Mouse (Mus musculus) embryonic facial prominence, embryonic 11.5 days (tissue): ENCODE results near the gene Gm4881. TPM values are rescaled to one million over a fixed set of nuclear protein-coding genes. Genes with fewer than 3 reads are reported as not detected.

Experiments used
- ATAC-seq: fragments of 200-750 bp; cut with Nextera tagmentation; replicated peaks from 2 replicates; pipeline ENCODE4 v1.8.0; 2017; ENCODE audit warnings: low read depth; ENCODE audit not compliant: insufficient number of reproducible peaks, low FRiP score, low TSS enrichment
- DNase-seq: peaks from one replicate; pipeline ENCODE4 v3.0.0-alpha.2; 2015; ENCODE audit warnings: low spot score
- H3K27ac ChIP-seq: fragments of 300-500 bp; sonication (generic); replicated peaks from 2 replicates; pipeline ENCODE4 v1.5.1; 2014; ENCODE audit warnings: mild to moderate bottlenecking, low read depth, low read length, control low read depth
- H3K27me3 ChIP-seq: fragments of 300-500 bp; sonication (generic); 2 replicates; pipeline ENCODE4 v1.6.1; 2014; ENCODE audit warnings: mild to moderate bottlenecking, low read length, moderate library complexity, mixed read lengths; ENCODE audit not compliant: control insufficient read depth, insufficient read depth
- H3K36me3 ChIP-seq: fragments of 300-500 bp; sonication (generic); replicated peaks from 2 replicates; pipeline ENCODE4 v1.6.1; 2014; ENCODE audit warnings: low read depth, mild to moderate bottlenecking, low read length, moderate library complexity, mixed read lengths; ENCODE audit not compliant: control insufficient read depth, insufficient read depth
- H3K4me1 ChIP-seq: fragments of 300-500 bp; sonication (generic); 2 replicates; pipeline ENCODE4 v1.6.1; 2014; ENCODE audit warnings: low read length, mixed read lengths; ENCODE audit not compliant: control insufficient read depth, insufficient read depth
- H3K4me2 ChIP-seq: fragments of 300-500 bp; sonication (generic); 2 replicates; pipeline ENCODE4 v1.6.1; 2014; ENCODE audit warnings: low read depth, mild to moderate bottlenecking, control low read depth, low read length, moderate library complexity
- H3K4me3 ChIP-seq: fragments of 300-500 bp; sonication (generic); 2 replicates; pipeline ENCODE4 v1.5.1; 2014; ENCODE audit warnings: low read depth, low read length, control low read depth
- H3K9ac ChIP-seq: fragments of 300-500 bp; sonication (generic); replicated peaks from 2 replicates; pipeline ENCODE4 v1.6.1; 2014; ENCODE audit warnings: mild to moderate bottlenecking, control low read depth, low read length
- H3K9me3 ChIP-seq: fragments of 300-500 bp; sonication (generic); replicated peaks from 2 replicates; pipeline ENCODE4 v1.6.1; 2016; ENCODE audit warnings: mild to moderate bottlenecking, low read length, inconsistent platforms, mixed read lengths; ENCODE audit not compliant: control insufficient read depth
- WGBS: fragments of 180-500 bp; shearing (Covaris S2); extraction: QIAGEN DNeasy Blood & Tissue Kit; methylation state at CpG from one replicate; pipeline ENCODE4 v1.1.7; 2014; 5-methylcytosine and 5-hydroxymethylcytosine counted together
- polyA plus RNA-seq: library from polyadenylated mRNA; unstranded; fragments of >200 nt; fragmentation: Nextera tagmentation; extraction: Ambion mirVana; gene quantifications from 2 replicates; pipeline ENCODE4 v1.2.1, GENCODE M21; 2014

The Gm4881 gene
- polyA plus RNA-seq, 1 experiment from 2014 or later = 0.36 TPM

- ATAC-seq (peak; percentile 58), DNase-seq (peak; percentile 90)
- Histone ChIP-seq H3K4me1 (peaks cover 3% of the 10 kb centered on the region; the same call in 1 of the 2 replicates), H3K9ac (no peak overlapping the region), H3K4me2 (no peak overlapping the region), H3K9me3 (no peaks in the 10 kb centered on the region), H3K36me3 (no peaks in the 10 kb centered on the region), H3K4me3 (no peak overlapping the region), H3K27me3 (peaks cover 97% of the 10 kb centered on the region), H3K27ac (no peak overlapping the region)
- WGBS = 1% methylated on average over 8 of the region's 8 CpGs
Measured at GRCm38 (mm10) chr7:24949958-24950623, 5.8 kb upstream of the Gm4881 start.

- under 1% methylated on average over 29 of the region's 29 CpGs for WGBS
- no peak for ATAC-seq
Measured at GRCm38 (mm10) chr7:24948774-24949173, 4.5 kb upstream of the Gm4881 start.

GRCm38 (mm10) chr7:24947316-24948048, 3.2 kb upstream of the Gm4881 start:
- no peaks in the 10 kb centered on the region for H3K9me3 ChIP-seq
- H3K4me3 ChIP-seq = no peak overlapping the region
- H3K9ac ChIP-seq = no peak overlapping the region
- H3K4me2 ChIP-seq = no peak overlapping the region
- ATAC-seq = no peak
- no peaks in the 10 kb centered on the region; the same call in 1 of the 2 replicates for H3K4me1 ChIP-seq
- H3K36me3 ChIP-seq = no peaks in the 10 kb centered on the region
- no peak overlapping the region for H3K27ac ChIP-seq
- 1% methylated on average over 7 of the region's 7 CpGs for WGBS
- no peak for DNase-seq
- H3K27me3 ChIP-seq = peaks cover 94% of the 10 kb centered on the region

More at GRCm38 (mm10) chr7:24948774-24949173, 4.5 kb upstream of the Gm4881 start:
- peaks cover 93% of the 10 kb centered on the region for H3K27me3 ChIP-seq
- DNase-seq = no peak
- no peak overlapping the region for H3K9ac ChIP-seq
- no peaks in the 10 kb centered on the region for H3K9me3 ChIP-seq
- no peaks in the 10 kb centered on the region for H3K36me3 ChIP-seq
- no peaks in the 10 kb centered on the region; the same call in 1 of the 2 replicates for H3K4me1 ChIP-seq
- no peak overlapping the region for H3K4me3 ChIP-seq
- H3K4me2 ChIP-seq = peak overlapping the region; percentile 16; the same call in 1 of the 2 replicates
- no peak overlapping the region for H3K27ac ChIP-seq

GRCm38 (mm10) chr7:24943641-24944040, 653 bp downstream of the Gm4881 start:
- H3K4me3 ChIP-seq = no peak overlapping the region
- no peak for DNase-seq
- H3K4me1 ChIP-seq = no peaks in the 10 kb centered on the region
- H3K9ac ChIP-seq = no peak overlapping the region
- no peak for ATAC-seq
- no peak overlapping the region for H3K27ac ChIP-seq
- no peak overlapping the region for H3K4me2 ChIP-seq
- H3K36me3 ChIP-seq = no peaks in the 10 kb centered on the region
- 7% methylated on average over 6 of the region's 6 CpGs for WGBS
- H3K27me3 ChIP-seq = peaks cover 78% of the 10 kb centered on the region
- H3K9me3 ChIP-seq = no peaks in the 10 kb centered on the region

GRCm38 (mm10) chr7:24931651-24932050, 12.6 kb downstream of the Gm4881 start:
- H3K9me3 ChIP-seq = no peaks in the 10 kb centered on the region
- H3K27ac ChIP-seq = no peak overlapping the region
- H3K4me1 ChIP-seq = no peaks in the 10 kb centered on the region
- no peaks in the 10 kb centered on the region for H3K36me3 ChIP-seq
- DNase-seq (no peak), ATAC-seq (no peak)
- no peak overlapping the region; the same call in 1 of the 2 replicates for H3K9ac ChIP-seq
- no peak overlapping the region for H3K4me2 ChIP-seq
- WGBS = 2% methylated on average over 15 of the region's 15 CpGs
- H3K4me3 ChIP-seq = no peak overlapping the region
- H3K27me3 ChIP-seq = peaks cover 57% of the 10 kb centered on the region

GRCm38 (mm10) chr7:24930475-24930874, 13.8 kb downstream of the Gm4881 start:
- DNase-seq = no peak
- H3K9me3 ChIP-seq = no peaks in the 10 kb centered on the region
- H3K27ac ChIP-seq = no peak overlapping the region
- no peak overlapping the region for H3K4me2 ChIP-seq
- H3K36me3 ChIP-seq = no peaks in the 10 kb centered on the region; the same call in 1 of the 2 replicates
- no peak for ATAC-seq
- H3K9ac ChIP-seq = no peak overlapping the region
- H3K4me1 ChIP-seq = no peaks in the 10 kb centered on the region
- peaks cover 52% of the 10 kb centered on the region for H3K27me3 ChIP-seq
- H3K4me3 ChIP-seq = no peak overlapping the region
- WGBS = 55% methylated on average over 6 of the region's 6 CpGs

GRCm38 (mm10) chr7:24919728-24920127, 24.6 kb downstream of the Gm4881 start:
- Histone ChIP-seq H3K36me3 (peaks cover 31% of the 10 kb centered on the region), H3K4me2 (no peak overlapping the region), H3K4me1 (no peaks in the 10 kb centered on the region), H3K27ac (no peak overlapping the region), H3K27me3 (no peaks in the 10 kb centered on the region), H3K4me3 (no peak overlapping the region), H3K9me3 (no peaks in the 10 kb centered on the region), H3K9ac (no peak overlapping the region)
- WGBS = 89% methylated on average over 9 of the region's 9 CpGs
- ATAC-seq = no peak
- no peak for DNase-seq

GRCm38 (mm10) chr7:24918763-24919323, 25.5 kb downstream of the Gm4881 start:
- Histone ChIP-seq H3K9ac (no peak overlapping the region), H3K4me1 (no peaks in the 10 kb centered on the region), H3K4me2 (no peak overlapping the region), H3K4me3 (no peak overlapping the region), H3K27ac (no peak overlapping the region), H3K27me3 (no peaks in the 10 kb centered on the region), H3K36me3 (peaks cover 24% of the 10 kb centered on the region), H3K9me3 (no peaks in the 10 kb centered on the region)
- DNase-seq (no peak), ATAC-seq (peak; percentile 37)
- WGBS = 91% methylated on average over 20 of the region's 20 CpGs
